Mouse (Mus musculus): ENCODE measurements around the gene Mfrp.
A peak's percentile ranks its signal among the peaks of the same experiment; 100 is the strongest.

DNA sequence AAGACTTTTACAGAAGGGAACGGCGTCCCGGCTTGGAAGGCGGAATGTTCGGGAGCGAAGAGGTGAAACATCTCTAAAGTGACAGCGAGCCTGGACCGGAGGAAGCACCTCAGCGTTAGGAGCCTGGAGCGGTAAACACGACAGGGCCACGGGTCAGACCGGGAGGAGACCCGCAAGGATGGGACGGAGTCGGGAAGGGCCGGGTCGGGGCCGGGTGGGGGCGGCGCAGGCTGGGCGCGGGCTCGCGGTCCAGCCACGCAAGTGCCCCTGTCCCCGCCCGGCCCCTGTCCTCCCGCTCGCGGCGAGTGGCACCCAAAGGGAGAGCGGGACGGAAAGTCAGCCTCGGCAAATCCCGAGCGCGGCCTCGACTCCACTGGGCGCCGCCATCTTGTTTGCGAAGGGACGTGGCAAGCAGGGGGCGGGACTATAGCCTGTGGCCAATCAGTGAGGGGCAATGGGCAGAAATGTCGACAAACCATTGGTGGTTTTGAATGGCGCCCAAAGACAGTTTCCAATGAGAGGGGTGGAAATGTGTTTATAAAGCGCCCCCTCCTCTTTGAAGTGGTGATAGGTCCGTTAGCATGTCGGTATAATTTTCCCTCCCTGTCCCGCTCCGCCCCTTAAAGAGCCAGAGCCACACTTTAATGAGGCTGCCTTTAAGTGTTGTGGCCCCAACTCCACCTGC lies 11.7 kb downstream of the Mfrp start, which contains the start of the genes Gm49380 and Rnf26:
- TF ChIP-seq POLR2A (IDR thresholded peaks at IDR 0.05; ENCODE audit: control insufficient read depth, extremely low read depth, insufficient read depth, low read length, poor library complexity): peak; percentile 72; the same call in 1 of the 2 replicates
- TF ChIP-seq CTCF (IDR thresholded peaks at IDR 0.05; ENCODE audit: borderline replicate concordance, control insufficient read depth, extremely low read depth, insufficient read depth, low read length, poor library complexity): 0 out of 2 replicates have a peak, but pooled peaks have one; percentile 12
